In the genomic region with DNA sequence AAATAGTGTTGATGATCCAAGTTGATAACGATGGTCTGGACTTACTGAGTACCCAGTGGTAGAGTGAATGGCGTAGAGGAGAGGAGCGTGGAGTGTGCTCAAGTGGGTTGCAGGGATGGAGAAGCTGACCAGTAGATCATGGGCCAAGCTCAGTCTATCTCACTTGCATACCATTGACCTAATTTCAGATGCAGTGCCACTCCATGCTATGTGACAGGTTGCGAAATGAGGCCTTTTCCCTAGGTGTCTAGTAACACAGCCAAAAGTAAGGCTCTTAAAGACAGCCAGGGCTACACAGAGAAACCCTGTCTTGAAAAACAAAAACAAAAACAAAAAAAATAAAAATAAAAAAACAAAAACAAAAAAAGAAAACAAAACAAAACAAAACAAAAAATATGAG, we compare ENCODE assay signal across 13 mouse cellular contexts.
"Had no signal": no experiment of that assay in that cellular context is flagged by ENCODE, and none has a peak within 500 bp of the region (broad histone marks: within the 10 kb centered on the region; RNA-seq: fewer than 3 reads in every experiment).

No protein-coding gene starts in this region.

- ATAC-seq: midbrain, embryonic 15.5 days had no signal

- H3K9ac ChIP-seq: limb, embryonic 12.5 days; liver, embryonic 15.5 days; midbrain, embryonic 15.5 days; neural tube, embryonic 12.5 days had no signal

- H3K36me3 ChIP-seq: limb, embryonic 12.5 days; liver, embryonic 15.5 days; midbrain, embryonic 15.5 days; neural tube, embryonic 12.5 days had no signal

- H3K4me1 ChIP-seq: limb, embryonic 12.5 days; liver, embryonic 15.5 days; midbrain, embryonic 15.5 days; neural tube, embryonic 12.5 days had no signal

- H3K4me3 ChIP-seq: layer of hippocampus, adult 2 months; limb, embryonic 12.5 days; liver, embryonic 15.5 days; megakaryocyte, embryonic 14.5 days; midbrain, embryonic 15.5 days; neural tube, embryonic 12.5 days had no signal

- H3K27ac ChIP-seq: layer of hippocampus, adult 2 months; limb, embryonic 12.5 days; liver, embryonic 15.5 days; macrophage; midbrain, embryonic 15.5 days; neural tube, embryonic 12.5 days had no signal

- H3K27me3 ChIP-seq: limb, embryonic 12.5 days; liver, embryonic 15.5 days; megakaryocyte, embryonic 14.5 days; midbrain, embryonic 15.5 days; neural tube, embryonic 12.5 days had no signal

- H3K9me3 ChIP-seq: limb, embryonic 12.5 days; liver, embryonic 15.5 days; megakaryocyte, embryonic 14.5 days; midbrain, embryonic 15.5 days; neural tube, embryonic 12.5 days had no signal

- H3K4me2 ChIP-seq: limb, embryonic 12.5 days; liver, embryonic 15.5 days; midbrain, embryonic 11.5 days; midbrain, embryonic 15.5 days; neural tube, embryonic 12.5 days had no signal

- DNase-seq: kidney, postnatal 10 days; kidney, postnatal 4 days; liver; thymus, adult 18-20 months; thymus, postnatal 14 days had no signal
